Mouse (Mus musculus) liver, embryonic 13.5 days (tissue): ENCODE measurements at regions not wholly inside any gene's neighbourhood (a gene's known extent, or its start where the extent isn't known, plus 50 kb on each side); places are given as distances from the start of the nearest gene placed in this dataset.

Source experiments
- ATAC-seq: fragments of 200-750 bp; cut with Nextera tagmentation; 2 replicates; pipeline ENCODE4 v1.8.0; 2017; ENCODE audit warnings: low read depth, mild to moderate bottlenecking, moderate number of reproducible peaks, moderate library complexity
- DNase-seq: peaks from one replicate; pipeline ENCODE4 v3.0.0; 2022
- H3K27ac ChIP-seq: fragments of 300-500 bp; sonication (generic); 2 replicates; pipeline ENCODE4 v1.5.1; 2015; ENCODE audit warnings: moderate library complexity, mild to moderate bottlenecking, inconsistent platforms
- H3K27me3 ChIP-seq: fragments of 300-500 bp; sonication (generic); 2 replicates; pipeline ENCODE4 v1.6.1; 2015; ENCODE audit warnings: mild to moderate bottlenecking, inconsistent platforms
- H3K36me3 ChIP-seq: fragments of 300-500 bp; sonication (generic); 2 replicates; pipeline ENCODE4 v1.6.1; 2015; ENCODE audit warnings: mild to moderate bottlenecking, inconsistent platforms
- H3K4me1 ChIP-seq: fragments of 300-500 bp; sonication (generic); replicated peaks from 2 replicates; pipeline ENCODE4 v1.6.1; 2015; ENCODE audit warnings: inconsistent platforms
- H3K4me2 ChIP-seq: fragments of 300-500 bp; sonication (generic); 2 replicates; pipeline ENCODE4 v1.6.1; 2015; ENCODE audit warnings: inconsistent platforms, mild to moderate bottlenecking, moderate library complexity
- H3K4me3 ChIP-seq: fragments of 300-500 bp; sonication (generic); replicated peaks from 2 replicates; pipeline ENCODE4 v1.5.1; 2015; ENCODE audit warnings: mild to moderate bottlenecking, inconsistent platforms
- H3K9ac ChIP-seq: fragments of 300-500 bp; sonication (generic); 2 replicates; pipeline ENCODE4 v1.6.1; 2015; ENCODE audit warnings: mild to moderate bottlenecking, inconsistent platforms
- H3K9me3 ChIP-seq: fragments of 300-500 bp; sonication (generic); replicated peaks from 2 replicates; pipeline ENCODE4 v1.6.1; 2016; ENCODE audit warnings: inconsistent platforms
- WGBS: fragments of 180-500 bp; shearing (Covaris S2); methylation state at CpG from one replicate; pipeline ENCODE4 v1.1.7; 2015; ENCODE audit not compliant: insufficient replicate concordance; 5-methylcytosine and 5-hydroxymethylcytosine counted together

- no peak overlapping the region for H3K27ac ChIP-seq
- no peak overlapping the region for H3K9ac ChIP-seq
- H3K4me3 ChIP-seq = no peak overlapping the region
- H3K27me3 ChIP-seq = no peaks in the 10 kb centered on the region
- H3K9me3 ChIP-seq = no peaks in the 10 kb centered on the region
- ATAC-seq (no peak), DNase-seq (no peak)
- no peaks in the 10 kb centered on the region for H3K4me1 ChIP-seq
- no peak overlapping the region for H3K4me2 ChIP-seq
- H3K36me3 ChIP-seq = no peaks in the 10 kb centered on the region
- 13% methylated on average over 4 of the region's 4 CpGs for WGBS
These were observed 70.7 kb downstream of the Setd4 start for GRCm38 (mm10) chr16:93533205-93533604.

- no peaks in the 10 kb centered on the region for H3K36me3 ChIP-seq
- WGBS = 55% methylated on average over 8 of the region's 8 CpGs
- no peak overlapping the region for H3K27ac ChIP-seq
- ATAC-seq (no peak), DNase-seq (no peak)
- no peaks in the 10 kb centered on the region for H3K4me1 ChIP-seq
- H3K4me3 ChIP-seq = no peak overlapping the region
- no peak overlapping the region for H3K9ac ChIP-seq
- no peaks in the 10 kb centered on the region; the same call in 1 of the 2 replicates for H3K27me3 ChIP-seq
- no peak overlapping the region for H3K4me2 ChIP-seq
- H3K9me3 ChIP-seq = no peaks in the 10 kb centered on the region
These were observed 71.9 kb downstream of the Setd4 start for GRCm38 (mm10) chr16:93531937-93532336.

GRCm38 (mm10) chr16:93522485-93522884 lies 81.4 kb downstream of the Setd4 start:
- no peak for ATAC-seq
- Histone ChIP-seq H3K4me2 (no peak overlapping the region), H3K4me1 (no peaks in the 10 kb centered on the region), H3K36me3 (no peaks in the 10 kb centered on the region), H3K9ac (no peak overlapping the region), H3K4me3 (no peak overlapping the region), H3K27ac (no peak overlapping the region), H3K27me3 (no peaks in the 10 kb centered on the region; the same call in 1 of the 2 replicates), H3K9me3 (no peaks in the 10 kb centered on the region)
- WGBS = 38% methylated on average over 2 of the region's 2 CpGs
- no peak for DNase-seq

GRCm38 (mm10) chr16:93520481-93520880 lies 83.4 kb downstream of the Setd4 start:
- H3K4me1 ChIP-seq = no peaks in the 10 kb centered on the region
- DNase-seq (no peak), ATAC-seq (no peak)
- H3K4me2 ChIP-seq = no peak overlapping the region
- 52% methylated on average over 3 of the region's 3 CpGs for WGBS
- H3K27ac ChIP-seq = no peak overlapping the region
- H3K27me3 ChIP-seq = no peaks in the 10 kb centered on the region; the same call in 1 of the 2 replicates
- no peaks in the 10 kb centered on the region for H3K36me3 ChIP-seq
- H3K9ac ChIP-seq = no peak overlapping the region
- no peak overlapping the region for H3K4me3 ChIP-seq
- no peaks in the 10 kb centered on the region for H3K9me3 ChIP-seq

GRCm38 (mm10) chr16:93518620-93519019 lies 85.2 kb downstream of the Setd4 start:
- Histone ChIP-seq H3K4me2 (no peak overlapping the region), H3K4me3 (no peak overlapping the region), H3K9ac (no peak overlapping the region), H3K27me3 (no peaks in the 10 kb centered on the region; the same call in 1 of the 2 replicates), H3K9me3 (no peaks in the 10 kb centered on the region), H3K27ac (no peak overlapping the region), H3K4me1 (no peaks in the 10 kb centered on the region), H3K36me3 (no peaks in the 10 kb centered on the region)
- ATAC-seq (no peak), DNase-seq (no peak)
- WGBS = 63% methylated on average over 1 of the region's 1 CpGs

- no peak for ATAC-seq
- no peaks in the 10 kb centered on the region; the same call in 1 of the 2 replicates for H3K27me3 ChIP-seq
- H3K9me3 ChIP-seq = no peaks in the 10 kb centered on the region
These were observed 87.1 kb downstream of the Setd4 start for GRCm38 (mm10) chr16:93516793-93517192.

GRCm38 (mm10) chr16:93515456-93515941 lies 88.4 kb downstream of the Setd4 start:
- WGBS = 68% methylated on average over 5 of the region's 5 CpGs
- Histone ChIP-seq H3K4me1 (no peaks in the 10 kb centered on the region), H3K36me3 (no peaks in the 10 kb centered on the region), H3K4me3 (no peak overlapping the region), H3K9me3 (no peaks in the 10 kb centered on the region), H3K27ac (no peak overlapping the region), H3K27me3 (no peaks in the 10 kb centered on the region; the same call in 1 of the 2 replicates), H3K9ac (no peak overlapping the region), H3K4me2 (no peak overlapping the region)
- ATAC-seq (no peak), DNase-seq (no peak)

More at GRCm38 (mm10) chr16:93516793-93517192, 87.1 kb downstream of the Setd4 start:
- no peaks in the 10 kb centered on the region for H3K4me1 ChIP-seq
- 51% methylated on average over 5 of the region's 5 CpGs for WGBS
- H3K9ac ChIP-seq = no peak overlapping the region
- H3K4me3 ChIP-seq = no peak overlapping the region
- H3K27ac ChIP-seq = no peak overlapping the region
- DNase-seq = no peak
- no peaks in the 10 kb centered on the region for H3K36me3 ChIP-seq
- H3K4me2 ChIP-seq = no peak overlapping the region

GRCm38 (mm10) chr16:93513616-93514041 lies 90.2 kb downstream of the Setd4 start:
- no peak overlapping the region for H3K9ac ChIP-seq
- no peak overlapping the region for H3K4me3 ChIP-seq
- no peak for ATAC-seq
- no peaks in the 10 kb centered on the region for H3K36me3 ChIP-seq
- H3K9me3 ChIP-seq = no peaks in the 10 kb centered on the region
- no peak overlapping the region for H3K27ac ChIP-seq
- no peaks in the 10 kb centered on the region for H3K4me1 ChIP-seq
- no peak for DNase-seq
- no peak overlapping the region for H3K4me2 ChIP-seq
- H3K27me3 ChIP-seq = no peaks in the 10 kb centered on the region
- WGBS = 78% methylated on average over 5 of the region's 5 CpGs

GRCm38 (mm10) chr16:93511988-93512387 lies 91.9 kb downstream of the Setd4 start:
- H3K9ac ChIP-seq = no peak overlapping the region
- H3K4me3 ChIP-seq = no peak overlapping the region
- DNase-seq = no peak
- H3K4me2 ChIP-seq = no peak overlapping the region
- no peaks in the 10 kb centered on the region for H3K9me3 ChIP-seq
- H3K27ac ChIP-seq = no peak overlapping the region
- no peaks in the 10 kb centered on the region for H3K36me3 ChIP-seq
- no peaks in the 10 kb centered on the region for H3K4me1 ChIP-seq
- WGBS = 65% methylated on average over 4 of the region's 4 CpGs
- ATAC-seq = no peak
- H3K27me3 ChIP-seq = no peaks in the 10 kb centered on the region

GRCm38 (mm10) chr16:93511517-93511916 lies 92.3 kb downstream of the Setd4 start:
- 0% methylated on average over 2 of the region's 2 CpGs for WGBS

GRCm38 (mm10) chr16:93498800-93499199 lies 105.1 kb downstream of the Setd4 start:
- ATAC-seq = no peak
- Histone ChIP-seq H3K9ac (no peak overlapping the region), H3K4me3 (no peak overlapping the region), H3K4me2 (no peak overlapping the region), H3K9me3 (peaks cover 3% of the 10 kb centered on the region; the same call in 1 of the 2 replicates), H3K27me3 (no peaks in the 10 kb centered on the region), H3K36me3 (no peaks in the 10 kb centered on the region), H3K27ac (no peak overlapping the region), H3K4me1 (no peaks in the 10 kb centered on the region)
- DNase-seq = no peak
- 65% methylated on average over 2 of the region's 2 CpGs for WGBS

More at GRCm38 (mm10) chr16:93511517-93511916, 92.3 kb downstream of the Setd4 start:
- ATAC-seq (no peak), DNase-seq (no peak)
- Histone ChIP-seq H3K36me3 (no peaks in the 10 kb centered on the region), H3K27ac (no peak overlapping the region), H3K4me2 (no peak overlapping the region), H3K9me3 (no peaks in the 10 kb centered on the region), H3K4me3 (no peak overlapping the region), H3K4me1 (no peaks in the 10 kb centered on the region), H3K27me3 (no peaks in the 10 kb centered on the region), H3K9ac (no peak overlapping the region)

- Histone ChIP-seq H3K27ac (no peak overlapping the region), H3K36me3 (no peaks in the 10 kb centered on the region), H3K27me3 (no peaks in the 10 kb centered on the region), H3K9me3 (no peaks in the 10 kb centered on the region), H3K9ac (no peak overlapping the region), H3K4me2 (no peak overlapping the region), H3K4me3 (no peak overlapping the region), H3K4me1 (no peaks in the 10 kb centered on the region)
- ATAC-seq = no peak
- 67% methylated on average over 6 of the region's 6 CpGs for WGBS
- DNase-seq = no peak
These were observed 110.4 kb downstream of the Setd4 start for GRCm38 (mm10) chr16:93493337-93494002.
